Mouse (Mus musculus) cerebellum, adult 9-11 months (tissue): ENCODE data around the gene Xlr3a.
A peak's percentile ranks its signal among the peaks of the same experiment; 100 is the strongest.
"Not testable (repeated sequence)": the region's sequence is repeated elsewhere in the genome, so short reads cannot be mapped to it uniquely, and the experiment has no call there.

Experiments used
- DNase-seq: peaks from one replicate; pipeline ENCODE4 v3.0.0; 2022

Xlr3a gene

GRCm38 (mm10) chrX:73096941-73097508 lies at the start of gene Xlr3a:
TSS of gene Xlr3a (minus strand) at chrX:73097095.
- peak; percentile 16 for DNase-seq

GRCm38 (mm10) chrX:73143218-73143618 lies 46.3 kb upstream of the Xlr3a start:
- DNase-seq: not testable (repeated sequence)

GRCm38 (mm10) chrX:73122859-73123829 lies 26.2 kb upstream of the Xlr3a start:
- not testable (repeated sequence) for DNase-seq

GRCm38 (mm10) chrX:73116747-73117146 lies 19.9 kb upstream of the Xlr3a start, which contains the start of gene Gm14685:
TSS of gene Gm14685 (plus strand) at chrX:73117047.
- not testable (repeated sequence) for DNase-seq

- DNase-seq: not testable (repeated sequence)
Observed at GRCm38 (mm10) chrX:73082267-73083055, 14.4 kb downstream of the Xlr3a start, which contains the start of gene Xlr4a. TSS of gene Xlr4a (minus strand) at chrX:73082478.

- DNase-seq: peak; percentile 52
Observed at GRCm38 (mm10) chrX:73066765-73067312, 30.1 kb downstream of the Xlr3a start.

DNA sequence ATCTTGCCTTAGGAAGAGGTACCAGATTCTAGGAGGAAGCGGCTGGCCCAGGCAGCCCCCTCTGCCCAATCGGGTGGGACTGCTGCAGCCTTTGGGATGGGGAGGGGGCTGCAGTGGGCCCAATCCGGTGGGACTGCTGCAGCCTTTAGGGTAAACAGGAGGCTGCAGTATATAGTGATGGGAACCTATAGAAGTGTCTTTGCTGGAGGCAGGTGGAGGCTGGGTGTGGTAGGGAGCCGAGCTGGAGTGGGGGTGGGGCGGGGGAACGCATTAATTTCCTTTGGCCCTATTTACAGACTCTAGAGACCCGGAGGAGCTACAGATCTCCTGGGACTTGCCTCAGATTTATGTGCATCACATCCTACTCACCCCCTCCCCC lies 32.5 kb downstream of the Xlr3a start, which contains the start of gene Pnma3:
Gene Pnma3 (plus strand): TSS at position 373 of the 379 bp plus-strand sequence.
- DNase-seq: no peak

- peak; percentile 55 for DNase-seq
Observed at GRCm38 (mm10) chrX:73063512-73064414, 33.1 kb downstream of the Xlr3a start.

GRCm38 (mm10) chrX:73062323-73062722 lies 34.6 kb downstream of the Xlr3a start:
- DNase-seq: no peak

DNA sequence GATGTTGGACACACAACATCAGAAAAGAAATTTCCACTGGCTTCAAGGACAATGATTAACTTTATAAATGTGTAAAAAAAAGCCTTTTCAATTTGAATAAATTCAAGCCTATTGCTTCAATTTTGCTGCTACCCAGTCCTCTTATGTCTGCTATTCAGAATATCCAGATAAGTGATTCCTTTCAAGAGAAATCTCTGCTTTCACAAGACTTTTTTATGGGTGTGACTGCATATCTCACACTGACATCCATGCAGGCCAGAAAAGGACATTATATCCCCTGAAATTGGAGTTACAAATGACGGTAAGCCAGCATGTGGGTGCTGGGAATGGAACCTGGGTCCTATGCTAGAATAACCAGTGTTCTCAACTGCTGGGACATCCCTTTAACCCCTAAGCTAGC lies 35.4 kb downstream of the Xlr3a start:
- DNase-seq: no peak

DNA sequence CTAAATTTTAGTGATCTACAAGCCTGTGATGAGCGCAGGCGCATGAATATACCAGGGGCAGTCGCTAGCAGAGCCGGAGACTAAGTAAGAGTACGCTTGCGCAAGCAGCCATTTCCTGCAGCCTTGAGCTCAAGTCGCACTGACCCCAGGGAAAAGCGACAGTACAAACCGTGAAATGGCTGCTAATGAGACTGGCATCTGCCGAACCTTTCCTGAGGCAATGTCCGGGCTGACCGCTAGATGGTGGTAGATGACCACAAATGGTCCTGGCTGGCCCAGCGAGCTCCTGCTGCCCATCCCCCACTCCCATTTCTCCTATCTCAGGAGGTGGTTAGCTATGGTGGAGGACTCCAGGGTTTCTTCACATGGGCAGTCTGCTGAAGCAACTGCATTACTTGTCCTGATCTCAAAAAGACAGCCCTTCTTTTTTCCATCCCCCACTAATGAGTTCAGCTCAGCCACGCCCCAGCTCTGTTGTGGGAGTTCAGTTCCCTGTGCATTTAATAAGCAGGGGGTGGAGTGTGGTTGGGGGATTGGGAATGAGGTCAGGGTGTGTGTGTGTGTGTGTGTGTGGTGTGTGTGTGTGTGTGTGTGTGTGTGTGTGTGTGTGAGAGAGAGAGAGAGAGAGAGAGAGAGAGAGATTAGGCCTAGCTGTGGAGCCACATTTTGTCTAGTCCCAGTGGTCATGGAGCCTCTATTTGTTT lies 42.9 kb downstream of the Xlr3a start:
- DNase-seq: peak; percentile 92

DNA sequence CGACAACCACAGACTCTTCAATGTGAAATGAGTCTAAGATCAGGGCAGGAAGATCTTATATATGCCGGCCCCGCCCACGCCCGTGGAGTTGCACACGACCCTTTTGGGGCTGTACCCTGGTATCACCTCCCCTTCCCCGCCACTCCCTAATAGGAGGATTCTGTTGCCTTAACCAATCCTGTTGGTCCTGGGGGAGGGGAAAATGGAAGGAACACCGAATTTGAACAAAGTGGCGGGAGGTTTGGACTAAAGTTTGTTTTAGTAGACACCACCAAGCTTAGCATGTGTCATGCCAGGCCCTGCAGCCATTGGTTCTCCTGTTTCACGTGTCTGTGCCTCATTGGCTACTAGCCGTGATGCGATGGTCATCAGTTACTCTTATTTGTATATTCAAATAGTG lies 57.2 kb downstream of the Xlr3a start:
- no peak for DNase-seq

- DNase-seq: no peak
Observed at GRCm38 (mm10) chrX:73038831-73039230, 58.1 kb downstream of the Xlr3a start.

GRCm38 (mm10) chrX:73037003-73037402 lies 59.9 kb downstream of the Xlr3a start, which contains the start of gene Pnma5:
TSS of gene Pnma5 (minus strand) at chrX:73037103.
- DNase-seq: no peak
